Mouse (Mus musculus) heart, adult 2 months (tissue): ENCODE measurements at regions not wholly inside any gene's neighbourhood (a gene's known extent, or its start where the extent isn't known, plus 50 kb on each side); places are given as distances from the start of the nearest gene placed in this dataset.

Experiments
- DNase-seq, 2 experiments: peaks; one replicate each; pipeline ENCODE4 v3.0.0; 2021
- H3K27ac ChIP-seq: fragments of 200-600 bp; 2 replicates; pipeline ENCODE4 v1.8.1; 2022
- H3K27me3 ChIP-seq: fragments of 200-500 bp; 2 replicates; pipeline ENCODE4 v1.6.1; 2012; ENCODE audit warnings: mild to moderate bottlenecking, low read length, inconsistent platforms, mixed read lengths; ENCODE audit not compliant: control insufficient read depth, insufficient read depth
- H3K36me3 ChIP-seq: fragments of 200-500 bp; 2 replicates; pipeline ENCODE4 v1.6.1; 2012; ENCODE audit warnings: low read length, inconsistent platforms; ENCODE audit not compliant: control insufficient read depth, insufficient read depth
- H3K4me1 ChIP-seq: fragments of 200-500 bp; 2 replicates; pipeline ENCODE4 v1.6.1; 2011; ENCODE audit warnings: low read length; ENCODE audit not compliant: control insufficient read depth, insufficient read depth
- H3K4me3 ChIP-seq: fragments of 200-600 bp; 2 replicates; pipeline ENCODE4 v1.8.1; 2022
- H3K79me2 ChIP-seq: fragments of 200-500 bp; replicated peaks from 2 replicates; pipeline ENCODE4 v1.6.1; 2012; ENCODE audit warnings: mild to moderate bottlenecking, inconsistent platforms, low read length, moderate library complexity, mixed read lengths; ENCODE audit not compliant: control insufficient read depth, insufficient read depth
- H3K9ac ChIP-seq: fragments of 200-500 bp; 2 replicates; pipeline ENCODE4 v1.6.1; 2012; ENCODE audit warnings: low read depth, mild to moderate bottlenecking, control low read depth, inconsistent platforms, low read length, mixed read lengths
- CTCF ChIP-seq: fragments of 200-600 bp; IDR thresholded peaks from 2 replicates; pipeline ENCODE4 v1.8.1; 2022; ENCODE audit warnings: antibody characterized with exemption, mild to moderate bottlenecking, moderate library complexity
- EP300 ChIP-seq: fragments of 200-500 bp; IDR thresholded peaks from 2 replicates; pipeline ENCODE4 v1.6.1; 2011; ENCODE audit warnings: low read depth, low read length, control low read depth; ENCODE audit not compliant: insufficient read depth
- POLR2A ChIP-seq: fragments of 200-500 bp; IDR thresholded peaks from 2 replicates; pipeline ENCODE4 v1.6.1; 2011; ENCODE audit warnings: mild to moderate bottlenecking, low read depth, low read length, control low read depth; ENCODE audit not compliant: insufficient read depth
- WGBS: fragments of 180-500 bp; shearing (Covaris S2); methylation state at CpG from one replicate; pipeline ENCODE4 v1.1.7; 2018; 5-methylcytosine and 5-hydroxymethylcytosine counted together
- intact Hi-C: fragments of 180-260 bp; cut with DNase I; formaldehyde crosslinking; loops from one replicate; pipeline ENCODE4 v1.15.1; 2025

- 60% methylated on average over 3 of the region's 3 CpGs for WGBS
- Histone ChIP-seq H3K36me3 (no peaks in the 10 kb centered on the region), H3K27me3 (no peaks in the 10 kb centered on the region), H3K79me2 (no peaks in the 10 kb centered on the region), H3K9ac (no peak overlapping the region), H3K4me1 (no peaks in the 10 kb centered on the region), H3K4me3 (no peak overlapping the region), H3K27ac (no peak overlapping the region)
- no peak for DNase-seq
- no peak for TF ChIP-seq POLR2A
- no peak for TF ChIP-seq EP300
- TF ChIP-seq CTCF: no peak
- intact Hi-C loops: no loop called here
Measured at GRCm38 (mm10) chr4:70705128-70705752, 170.4 kb upstream of the Megf9 start.

- Histone ChIP-seq H3K27me3 (no peaks in the 10 kb centered on the region), H3K36me3 (no peaks in the 10 kb centered on the region), H3K4me3 (no peak overlapping the region), H3K79me2 (no peaks in the 10 kb centered on the region), H3K9ac (no peak overlapping the region), H3K27ac (no peak overlapping the region), H3K4me1 (no peaks in the 10 kb centered on the region)
- WGBS: 84% methylated on average over 1 of the region's 1 CpGs
- intact Hi-C loops: no loop called here
- TF ChIP-seq CTCF (no peak), POLR2A (no peak), EP300 (no peak)
- no peak for DNase-seq
Measured at GRCm38 (mm10) chr4:70700894-70701293, 166.1 kb upstream of the Megf9 start.

- no peak overlapping the region for H3K4me3 ChIP-seq
- TF ChIP-seq POLR2A: no peak
- TF ChIP-seq EP300: no peak
- no peak for TF ChIP-seq CTCF
- no peaks in the 10 kb centered on the region for H3K4me1 ChIP-seq
- intact Hi-C loops: no loop called here
- no peak overlapping the region for H3K27ac ChIP-seq
- H3K9ac ChIP-seq: no peak overlapping the region
- H3K36me3 ChIP-seq: no peaks in the 10 kb centered on the region
- 82% methylated on average over 1 of the region's 1 CpGs for WGBS
- H3K79me2 ChIP-seq: no peaks in the 10 kb centered on the region
- no peaks in the 10 kb centered on the region for H3K27me3 ChIP-seq
- no peak for DNase-seq
Measured at GRCm38 (mm10) chr4:70664181-70664580, 129.4 kb upstream of the Megf9 start.

- H3K27me3 ChIP-seq: no peaks in the 10 kb centered on the region
- intact Hi-C loops: no loop called here
- no peak overlapping the region for H3K9ac ChIP-seq
- no peak for DNase-seq
- no peaks in the 10 kb centered on the region for H3K79me2 ChIP-seq
- no peaks in the 10 kb centered on the region for H3K36me3 ChIP-seq
- H3K27ac ChIP-seq: no peak overlapping the region
- peak; percentile 62 for TF ChIP-seq CTCF
- no peak for TF ChIP-seq EP300
- WGBS: 42% methylated on average over 2 of the region's 2 CpGs
- H3K4me1 ChIP-seq: no peaks in the 10 kb centered on the region
- no peak overlapping the region for H3K4me3 ChIP-seq
Measured at GRCm38 (mm10) chr4:70621431-70621837, 86.6 kb upstream of the Megf9 start.

- 81% methylated on average over 8 of the region's 8 CpGs for WGBS
- H3K27me3 ChIP-seq: no peaks in the 10 kb centered on the region
- TF ChIP-seq EP300 (no peak), POLR2A (no peak)
- H3K4me3 ChIP-seq: no peak overlapping the region
- H3K36me3 ChIP-seq: no peaks in the 10 kb centered on the region
- intact Hi-C loops: no loop called here
- no peaks in the 10 kb centered on the region for H3K4me1 ChIP-seq
- no peak for DNase-seq
- H3K27ac ChIP-seq: no peak overlapping the region
- H3K79me2 ChIP-seq: no peaks in the 10 kb centered on the region
- H3K9ac ChIP-seq: no peak overlapping the region
Measured at GRCm38 (mm10) chr4:70619636-70620287, 85.0 kb upstream of the Megf9 start.

- Histone ChIP-seq H3K4me3 (no peak overlapping the region), H3K79me2 (no peaks in the 10 kb centered on the region), H3K27me3 (no peaks in the 10 kb centered on the region), H3K4me1 (no peaks in the 10 kb centered on the region), H3K9ac (no peak overlapping the region), H3K36me3 (no peaks in the 10 kb centered on the region), H3K27ac (no peak overlapping the region)
- no peak for TF ChIP-seq CTCF
- no peak for TF ChIP-seq POLR2A
- TF ChIP-seq EP300: no peak
- WGBS: 42% methylated on average over 4 of the region's 4 CpGs
- DNase-seq: no peak
- intact Hi-C loops: no loop called here
Measured at GRCm38 (mm10) chr4:70615794-70616193, 81.0 kb upstream of the Megf9 start.
